Mouse (Mus musculus) liver, embryonic 14 days (tissue): ENCODE data around the gene Dph5. TPM values are rescaled to one million over a fixed set of nuclear protein-coding genes. Genes with fewer than 3 reads are reported as not detected.

ENCODE experiments used
- polyA plus RNA-seq: library from polyadenylated mRNA; depleted of rRNA; stranded (reverse); fragments of >200 nt; gene quantifications from 2 replicates; pipeline ENCODE4 v1.2.3, GENCODE M21; 2012; rRNA removed

The Dph5 gene
- polyA plus RNA-seq, result 11.1 and 11.5 TPM in 2 replicates

DNA sequence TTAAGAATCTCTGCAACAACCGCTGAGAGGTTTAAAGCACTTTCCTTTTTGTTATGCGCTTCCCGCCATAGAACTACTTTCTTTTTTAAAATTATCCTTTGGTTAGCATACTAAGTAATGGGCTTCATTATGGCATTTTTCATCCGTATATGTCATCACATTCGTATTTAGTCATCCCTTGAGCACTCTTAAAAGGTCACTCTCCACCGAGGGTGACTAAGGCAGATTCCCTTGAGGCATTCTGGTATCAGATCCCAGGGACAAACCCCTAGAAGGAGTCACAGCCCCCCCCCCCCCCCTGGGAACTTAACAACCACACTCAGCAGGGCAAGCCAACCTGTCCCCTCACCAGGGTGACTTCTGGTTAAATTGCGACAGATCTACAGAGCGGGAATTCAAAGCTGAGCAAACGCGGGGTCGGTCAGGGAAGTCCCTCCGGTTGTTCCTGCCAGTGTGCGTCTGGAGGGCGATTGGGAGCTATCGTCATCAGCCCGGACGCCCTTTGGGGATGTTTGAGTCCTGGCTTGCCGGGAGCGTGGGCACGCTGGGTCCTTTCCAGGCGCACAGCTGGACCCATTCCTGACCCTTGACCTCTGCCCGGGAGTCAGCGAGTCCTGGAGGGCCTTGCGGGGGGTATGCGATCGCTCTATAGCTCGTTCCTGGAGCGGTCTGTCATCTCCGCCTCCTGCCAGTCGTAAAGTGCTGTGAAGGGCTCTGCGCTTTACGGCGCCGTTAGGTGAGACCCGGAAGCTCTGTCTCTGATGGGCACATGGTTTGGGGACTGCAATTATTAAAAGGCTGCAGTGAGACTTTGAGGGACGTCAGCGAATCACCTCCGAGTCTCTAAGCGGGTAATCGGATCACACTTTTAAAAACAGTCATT is at the start of gene Dph5:
TSS of gene Dph5 (plus strand) at position 411 of the 883 bp plus-strand sequence.

Other genes starting within 250 kb of the Dph5 start
- gene S1pr1, start 172.8 kb upstream of the Dph5 start, polyA plus RNA-seq, result 5.3 and 5.9 TPM in 2 replicates
- 6.3 and 6.8 TPM in 2 replicates for gene Slc30a7, start 119.6 kb downstream of the Dph5 start, polyA plus RNA-seq
- gene Extl2, start 119.6 kb downstream of the Dph5 start, polyA plus RNA-seq, result 1.3 and 1.6 TPM in 2 replicates
- 23.6 and 26.2 TPM in 2 replicates for gene Vcam1, start 241.9 kb downstream of the Dph5 start, polyA plus RNA-seq